In the genomic region with DNA sequence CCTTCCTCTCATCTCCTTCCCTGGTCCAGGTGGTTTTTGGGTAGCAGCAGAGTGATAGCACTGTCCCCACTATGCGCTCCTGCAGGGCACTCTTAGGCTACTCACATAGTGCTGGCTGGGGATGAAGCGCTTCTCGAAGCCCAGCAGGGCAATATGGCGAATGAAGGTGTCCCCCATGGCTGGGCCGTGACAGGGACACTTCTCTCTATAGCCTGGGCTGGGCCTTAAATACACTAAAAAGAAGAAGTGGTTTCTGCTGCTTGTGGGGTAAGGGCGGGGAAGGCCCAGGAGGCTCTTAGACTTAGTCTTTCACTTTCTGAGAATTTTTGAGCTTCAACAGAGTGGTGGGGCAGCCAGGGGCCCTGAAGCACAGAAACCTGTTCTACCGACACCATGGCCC, we compare ENCODE assay signal across 7 mouse cellular contexts. TPM values are rescaled to one million over a fixed set of nuclear protein-coding genes. Genes with fewer than 3 reads are reported as not detected.
DNase-seq lines count a peak whose midpoint lies in the region; ATAC-seq and TF ChIP-seq lines count a peak whose summit lies in the region.

A gene (minus strand): TSS at position 235 of the 400 bp plus-strand sequence.

- ATAC-seq in stomach, embryonic 15.5 days (ENCODE audit: insufficient read depth, low FRiP score, low read depth): no peak
- no peak for ATAC-seq in stomach, postnatal 0 days (ENCODE audit: low FRiP score, low TSS enrichment)
- ATAC-seq in embryonic facial prominence, embryonic 13.5 days (ENCODE audit: insufficient number of reproducible peaks, insufficient read depth, low FRiP score, low TSS enrichment, low read depth): no peak
- ATAC-seq in lung, embryonic 15.5 days (ENCODE audit: borderline replicate concordance, extremely low read depth, low FRiP score, low TSS enrichment): no peak
- no peak for ATAC-seq in forebrain, embryonic 13.5 days

- no peak for TF ChIP-seq CTCF in stomach, postnatal 0 days (IDR thresholded peaks at IDR 0.05; ENCODE audit: low read depth)

- H3K9me3 ChIP-seq in stomach, embryonic 15.5 days: no peaks in the 10 kb centered on the region
- no peaks in the 10 kb centered on the region for H3K9me3 ChIP-seq in stomach, postnatal 0 days (ENCODE audit: control insufficient read depth, low read length)
- H3K9me3 ChIP-seq in embryonic facial prominence, embryonic 13.5 days: no peaks in the 10 kb centered on the region
- no peaks in the 10 kb centered on the region for H3K9me3 ChIP-seq in lung, embryonic 15.5 days
- H3K9me3 ChIP-seq in forebrain, embryonic 13.5 days (replicated peaks): no peaks in the 10 kb centered on the region

- H3K4me3 ChIP-seq in stomach, embryonic 15.5 days (replicated peaks): peak within 1 kb of the TSS; percentile 11; the same call in 1 of the 2 replicates
- no peak within 1 kb of the TSS for H3K4me3 ChIP-seq in stomach, postnatal 0 days (ENCODE audit: low read depth, low read length)
- no peak within 1 kb of the TSS for H3K4me3 ChIP-seq in embryonic facial prominence, embryonic 13.5 days
- no peak within 1 kb of the TSS for H3K4me3 ChIP-seq in lung, embryonic 15.5 days
- H3K4me3 ChIP-seq in forebrain, embryonic 13.5 days: no peak within 1 kb of the TSS

- 76% methylated on average over 7 of the region's 7 CpGs for WGBS in stomach, embryonic 15.5 days
- 83% methylated on average over 7 of the region's 7 CpGs for WGBS in stomach, postnatal 0 days
- 83% methylated on average over 7 of the region's 7 CpGs for WGBS in embryonic facial prominence, embryonic 13.5 days
- 75% methylated on average over 7 of the region's 7 CpGs for WGBS in lung, embryonic 15.5 days
- whole genome bisulfite sequencing in forebrain, embryonic 13.5 days: 88% methylated on average over 7 of the region's 7 CpGs

- H3K27me3 ChIP-seq in stomach, embryonic 15.5 days (replicated peaks): no peaks in the 10 kb centered on the region
- no peaks in the 10 kb centered on the region for H3K27me3 ChIP-seq in stomach, postnatal 0 days (ENCODE audit: control insufficient read depth, insufficient read depth, low read length)
- no peaks in the 10 kb centered on the region for H3K27me3 ChIP-seq in embryonic facial prominence, embryonic 13.5 days
- no peaks in the 10 kb centered on the region for H3K27me3 ChIP-seq in lung, embryonic 15.5 days
- H3K27me3 ChIP-seq in forebrain, embryonic 13.5 days: no peaks in the 10 kb centered on the region

- H3K36me3 ChIP-seq in stomach, embryonic 15.5 days: no peaks in the 10 kb centered on the region
- H3K36me3 ChIP-seq in stomach, postnatal 0 days (ENCODE audit: control insufficient read depth, insufficient read depth, low read length): no peaks in the 10 kb centered on the region
- no peaks in the 10 kb centered on the region for H3K36me3 ChIP-seq in embryonic facial prominence, embryonic 13.5 days
- no peaks in the 10 kb centered on the region for H3K36me3 ChIP-seq in lung, embryonic 15.5 days
- H3K36me3 ChIP-seq in forebrain, embryonic 13.5 days (ENCODE audit: poor library complexity, severe bottlenecking): no peaks in the 10 kb centered on the region

- no peak for TF ChIP-seq EP300 in stomach, postnatal 0 days (optimal IDR thresholded peaks at IDR 0.05)

- no peak within 1 kb of the TSS for H3K9ac ChIP-seq in stomach, embryonic 15.5 days
- no peak within 1 kb of the TSS for H3K9ac ChIP-seq in stomach, postnatal 0 days (ENCODE audit: low read length)
- H3K9ac ChIP-seq in embryonic facial prominence, embryonic 13.5 days: no peak within 1 kb of the TSS
- no peak within 1 kb of the TSS for H3K9ac ChIP-seq in lung, embryonic 15.5 days
- H3K9ac ChIP-seq in forebrain, embryonic 13.5 days: no peak within 1 kb of the TSS

- H3K4me1 ChIP-seq in stomach, embryonic 15.5 days: 0 out of 2 replicates have a peak, but pooled peaks cover 18% of the 10 kb centered on the region
- H3K4me1 ChIP-seq in stomach, postnatal 0 days (replicated peaks; ENCODE audit: control insufficient read depth, insufficient read depth): no peaks in the 10 kb centered on the region
- H3K4me1 ChIP-seq in embryonic facial prominence, embryonic 13.5 days: peaks cover 43% of the 10 kb centered on the region
- peaks cover 51% of the 10 kb centered on the region for H3K4me1 ChIP-seq in lung, embryonic 15.5 days
- 0 out of 2 replicates have a peak, but pooled peaks cover 6% of the 10 kb centered on the region for H3K4me1 ChIP-seq in forebrain, embryonic 13.5 days

- DNase-seq in stomach, postnatal 0 days (ENCODE audit: low spot score): no peak
- peak; percentile 65 to 82 for DNase-seq in spleen, postnatal 4 days (ENCODE audit: low spot score in 2 of 2)
- no peak for DNase-seq in testis, postnatal 14 days (ENCODE audit: low spot score)

- no peak within 1 kb of the TSS for H3K27ac ChIP-seq in stomach, embryonic 15.5 days
- H3K27ac ChIP-seq in stomach, postnatal 0 days (replicated peaks): no peak within 1 kb of the TSS
- peak within 1 kb of the TSS; percentile 22; the same call in 1 of the 2 replicates for H3K27ac ChIP-seq in embryonic facial prominence, embryonic 13.5 days
- H3K27ac ChIP-seq in lung, embryonic 15.5 days: peak within 1 kb of the TSS; percentile 62
- H3K27ac ChIP-seq in forebrain, embryonic 13.5 days: no peak within 1 kb of the TSS

- no peak within 1 kb of the TSS for H3K4me2 ChIP-seq in stomach, embryonic 15.5 days
- no peak within 1 kb of the TSS for H3K4me2 ChIP-seq in stomach, postnatal 0 days (replicated peaks; ENCODE audit: low read depth)
- H3K4me2 ChIP-seq in embryonic facial prominence, embryonic 13.5 days: no peak within 1 kb of the TSS
- no peak within 1 kb of the TSS for H3K4me2 ChIP-seq in lung, embryonic 15.5 days
- no peak within 1 kb of the TSS for H3K4me2 ChIP-seq in forebrain, embryonic 13.5 days

RNA-seq across cellular contexts. Expression of the gene that starts here (rescaled TPM):
- 7.1 and 7.9 TPM in 2 replicates for polyA plus RNA-seq in stomach, embryonic 15.5 days (2015; fragmentation: Nextera tagmentation; extraction: Ambion mirVana)
- 2.2 and 2.4 TPM in 2 replicates for polyA plus RNA-seq in stomach, postnatal 0 days (2015; fragmentation: Nextera tagmentation; extraction: Ambion mirVana)
- polyA plus RNA-seq in embryonic facial prominence, embryonic 13.5 days (2015; fragmentation: Nextera tagmentation; extraction: Ambion mirVana): 4.4 and 5.2 TPM in 2 replicates
- polyA plus RNA-seq in lung, embryonic 15.5 days (2015; fragmentation: Nextera tagmentation; extraction: Ambion mirVana): 6.9 and 7.8 TPM in 2 replicates
- 1.5 and 1.8 TPM in 2 replicates for polyA plus RNA-seq in forebrain, embryonic 13.5 days (2015; fragmentation: Nextera tagmentation; extraction: Ambion mirVana)

Comparison
In these comparisons a context has a peak if more than half of its experiments do, and no peak if none do; other contexts are left out.
1. H3K27ac ChIP-seq: peak in embryonic facial prominence, embryonic 13.5 days (single experiment) and lung, embryonic 15.5 days (single experiment); none in stomach, embryonic 15.5 days (single experiment), stomach, postnatal 0 days (single experiment) and forebrain, embryonic 13.5 days (single experiment).
2. DNase-seq: peak in spleen, postnatal 4 days (2 of 2); none in stomach, postnatal 0 days (single experiment) and testis, postnatal 14 days (single experiment).